Mouse (Mus musculus) kidney, embryonic 14.5 days (tissue): ENCODE results near the gene Clk1. TPM values are rescaled to one million over a fixed set of nuclear protein-coding genes. Genes with fewer than 3 reads are reported as not detected.

Experiments used
- ATAC-seq: fragments of 200-750 bp; cut with Nextera tagmentation; 2 replicates; pipeline ENCODE4 v1.8.0; 2017; ENCODE audit warnings: moderate number of reproducible peaks, mild to moderate bottlenecking, moderate TSS enrichment, moderate library complexity; ENCODE audit not compliant: low FRiP score, low TSS enrichment
- H3K27ac ChIP-seq: fragments of 300-500 bp; sonication (generic); 2 replicates; pipeline ENCODE4 v1.5.1; 2014; ENCODE audit warnings: low read depth, mild to moderate bottlenecking, low read length, moderate library complexity, mixed read lengths
- H3K27me3 ChIP-seq: fragments of 300-500 bp; sonication (generic); 2 replicates; pipeline ENCODE4 v1.6.1; 2014; ENCODE audit warnings: mild to moderate bottlenecking, low read length; ENCODE audit not compliant: control insufficient read depth, insufficient read depth
- H3K36me3 ChIP-seq: fragments of 300-500 bp; sonication (generic); 2 replicates; pipeline ENCODE4 v1.6.1; 2014; ENCODE audit warnings: low read length, mixed read lengths; ENCODE audit not compliant: control insufficient read depth, insufficient read depth
- H3K4me1 ChIP-seq: fragments of 300-500 bp; sonication (generic); 2 replicates; pipeline ENCODE4 v1.6.1; 2014; ENCODE audit warnings: low read length, mixed read lengths; ENCODE audit not compliant: control insufficient read depth, insufficient read depth
- H3K4me2 ChIP-seq: fragments of 300-500 bp; sonication (generic); replicated peaks from 2 replicates; pipeline ENCODE4 v1.6.1; 2014; ENCODE audit warnings: low read depth, mild to moderate bottlenecking, low read length
- H3K4me3 ChIP-seq: fragments of 300-500 bp; sonication (generic); 2 replicates; pipeline ENCODE4 v1.5.1; 2014; ENCODE audit warnings: mild to moderate bottlenecking, low read length
- H3K9ac ChIP-seq: fragments of 300-500 bp; sonication (generic); 2 replicates; pipeline ENCODE4 v1.6.1; 2014; ENCODE audit warnings: low read depth, mild to moderate bottlenecking, low read length, moderate library complexity
- H3K9me3 ChIP-seq: fragments of 300-500 bp; sonication (generic); 2 replicates; pipeline ENCODE4 v1.6.1; 2016; ENCODE audit warnings: low read length; ENCODE audit not compliant: control insufficient read depth
- WGBS: fragments of 180-500 bp; shearing (Covaris S2); extraction: QIAGEN DNeasy Blood & Tissue Kit; methylation state at CpG from one replicate; pipeline ENCODE4 v1.1.7; 2014; 5-methylcytosine and 5-hydroxymethylcytosine counted together
- polyA plus RNA-seq: library from polyadenylated mRNA; unstranded; fragments of >200 nt; fragmentation: Nextera tagmentation; extraction: Ambion mirVana; gene quantifications from 2 replicates; pipeline ENCODE4 v1.2.1, GENCODE M21; 2014

The Clk1 gene
- polyA plus RNA-seq, 1 experiment from 2014 or later, result 214 TPM

- no peak overlapping the region for H3K4me2 ChIP-seq
- no peaks in the 10 kb centered on the region for H3K9me3 ChIP-seq
- peaks cover 92% of the 10 kb centered on the region for H3K36me3 ChIP-seq
- no peaks in the 10 kb centered on the region for H3K4me1 ChIP-seq
- 23% methylated on average over 1 of the region's 1 CpGs for WGBS
- H3K9ac ChIP-seq, result no peak overlapping the region
- no peak overlapping the region for H3K27ac ChIP-seq
- H3K4me3 ChIP-seq, result no peak overlapping the region
- ATAC-seq, result no peak
- H3K27me3 ChIP-seq, result no peaks in the 10 kb centered on the region
Measured at GRCm38 (mm10) chr1:58415442-58415841, 8.4 kb downstream of the Clk1 start.

- Histone ChIP-seq H3K27me3 (no peaks in the 10 kb centered on the region), H3K9ac (no peak overlapping the region), H3K36me3 (peaks cover 72% of the 10 kb centered on the region), H3K9me3 (no peaks in the 10 kb centered on the region), H3K4me3 (no peak overlapping the region), H3K4me1 (no peaks in the 10 kb centered on the region), H3K4me2 (no peak overlapping the region), H3K27ac (no peak overlapping the region)
- ATAC-seq, result no peak
- 92% methylated on average over 7 of the region's 7 CpGs for WGBS
Measured at GRCm38 (mm10) chr1:58410776-58411175, 13.1 kb downstream of the Clk1 start.

- H3K9ac ChIP-seq, result no peak overlapping the region
- no peaks in the 10 kb centered on the region for H3K4me1 ChIP-seq
- no peak overlapping the region for H3K4me2 ChIP-seq
- H3K27me3 ChIP-seq, result no peaks in the 10 kb centered on the region
- H3K27ac ChIP-seq, result no peak overlapping the region
- peaks cover 72% of the 10 kb centered on the region for H3K36me3 ChIP-seq
- 81% methylated on average over 3 of the region's 3 CpGs for WGBS
- no peak overlapping the region for H3K4me3 ChIP-seq
- H3K9me3 ChIP-seq, result no peaks in the 10 kb centered on the region
- no peak for ATAC-seq
Measured at GRCm38 (mm10) chr1:58410198-58410588, 13.7 kb downstream of the Clk1 start.

- ATAC-seq, result 0 out of 2 replicates have a peak, but pooled peaks have one; percentile 48
- peaks cover 69% of the 10 kb centered on the region for H3K36me3 ChIP-seq
- 78% methylated on average over 5 of the region's 5 CpGs for WGBS
Measured at GRCm38 (mm10) chr1:58409553-58410197, 14.2 kb downstream of the Clk1 start.

GRCm38 (mm10) chr1:58408141-58408540, 15.7 kb downstream of the Clk1 start:
- Histone ChIP-seq H3K27me3 (no peaks in the 10 kb centered on the region), H3K4me3 (no peak overlapping the region), H3K9me3 (no peaks in the 10 kb centered on the region), H3K27ac (no peak overlapping the region), H3K9ac (no peak overlapping the region), H3K4me2 (no peak overlapping the region), H3K4me1 (no peaks in the 10 kb centered on the region), H3K36me3 (peaks cover 69% of the 10 kb centered on the region)
- 83% methylated on average over 6 of the region's 6 CpGs for WGBS
- ATAC-seq, result no peak

More at GRCm38 (mm10) chr1:58409553-58410197, 14.2 kb downstream of the Clk1 start:
- H3K4me2 ChIP-seq, result no peak overlapping the region
- H3K4me1 ChIP-seq, result no peaks in the 10 kb centered on the region
- no peak overlapping the region for H3K4me3 ChIP-seq
- H3K27ac ChIP-seq, result no peak overlapping the region
- no peak overlapping the region for H3K9ac ChIP-seq
- H3K9me3 ChIP-seq, result no peaks in the 10 kb centered on the region
- H3K27me3 ChIP-seq, result no peaks in the 10 kb centered on the region

GRCm38 (mm10) chr1:58407321-58407720, 16.5 kb downstream of the Clk1 start:
- Histone ChIP-seq H3K4me1 (no peaks in the 10 kb centered on the region), H3K4me2 (no peak overlapping the region), H3K9me3 (no peaks in the 10 kb centered on the region), H3K4me3 (no peak overlapping the region), H3K27ac (no peak overlapping the region), H3K9ac (no peak overlapping the region), H3K36me3 (peaks cover 69% of the 10 kb centered on the region), H3K27me3 (no peaks in the 10 kb centered on the region)
- WGBS, result 96% methylated on average over 7 of the region's 7 CpGs
- no peak for ATAC-seq

GRCm38 (mm10) chr1:58403745-58404144, 20.1 kb downstream of the Clk1 start:
- no peak for ATAC-seq
- peaks cover 79% of the 10 kb centered on the region for H3K36me3 ChIP-seq
- H3K4me2 ChIP-seq, result no peak overlapping the region
- H3K9ac ChIP-seq, result no peak overlapping the region
- no peaks in the 10 kb centered on the region for H3K4me1 ChIP-seq
- H3K4me3 ChIP-seq, result no peak overlapping the region
- H3K27ac ChIP-seq, result no peak overlapping the region
- WGBS, result 95% methylated on average over 5 of the region's 5 CpGs
- H3K27me3 ChIP-seq, result no peaks in the 10 kb centered on the region
- H3K9me3 ChIP-seq, result no peaks in the 10 kb centered on the region

GRCm38 (mm10) chr1:58401396-58401795, 22.5 kb downstream of the Clk1 start:
- Histone ChIP-seq H3K27me3 (no peaks in the 10 kb centered on the region), H3K9me3 (no peaks in the 10 kb centered on the region), H3K4me3 (no peak overlapping the region), H3K27ac (no peak overlapping the region), H3K36me3 (peaks cover 91% of the 10 kb centered on the region), H3K9ac (no peak overlapping the region), H3K4me2 (no peak overlapping the region), H3K4me1 (no peaks in the 10 kb centered on the region)
- ATAC-seq, result no peak
- whole genome bisulfite sequencing, result 92% methylated on average over 6 of the region's 6 CpGs

GRCm38 (mm10) chr1:58397731-58398130, 26.1 kb downstream of the Clk1 start:
- ATAC-seq, result no peak
- 95% methylated on average over 6 of the region's 6 CpGs for WGBS
- no peaks in the 10 kb centered on the region for H3K27me3 ChIP-seq
- H3K36me3 ChIP-seq, result peaks cover 80% of the 10 kb centered on the region
- H3K27ac ChIP-seq, result no peak overlapping the region
- no peak overlapping the region for H3K9ac ChIP-seq
- no peaks in the 10 kb centered on the region for H3K9me3 ChIP-seq
- no peaks in the 10 kb centered on the region for H3K4me1 ChIP-seq
- H3K4me3 ChIP-seq, result no peak overlapping the region
- H3K4me2 ChIP-seq, result no peak overlapping the region
